Mouse (Mus musculus) hindbrain, embryonic 10.5 days (tissue): ENCODE measurements around the gene Syne4. TPM values are rescaled to one million over a fixed set of nuclear protein-coding genes. Genes with fewer than 3 reads are reported as not detected.

Source experiments
- DNase-seq: peaks from one replicate; pipeline ENCODE4 v3.0.0-alpha.2; 2017; ENCODE audit warnings: low spot score
- H3K27ac ChIP-seq: fragments of 300-500 bp; sonication (generic); 2 replicates; pipeline ENCODE4 v1.5.1; 2016; ENCODE audit warnings: mild to moderate bottlenecking, moderate library complexity
- H3K27me3 ChIP-seq: fragments of 300-500 bp; sonication (generic); 2 replicates; pipeline ENCODE4 v1.6.1; 2016; ENCODE audit warnings: mild to moderate bottlenecking; ENCODE audit not compliant: poor library complexity, insufficient read depth, severe bottlenecking
- H3K36me3 ChIP-seq: fragments of 300-500 bp; sonication (generic); 2 replicates; pipeline ENCODE4 v1.6.1; 2016; ENCODE audit warnings: mild to moderate bottlenecking, moderate library complexity
- H3K4me1 ChIP-seq: fragments of 300-500 bp; sonication (generic); replicated peaks from 2 replicates; pipeline ENCODE4 v1.6.1; 2016; ENCODE audit warnings: mild to moderate bottlenecking
- H3K4me3 ChIP-seq: fragments of 300-500 bp; sonication (generic); 2 replicates; pipeline ENCODE4 v1.5.1; 2016; ENCODE audit warnings: mild to moderate bottlenecking, moderate library complexity
- H3K9me3 ChIP-seq: fragments of 300-500 bp; sonication (generic); 2 replicates; pipeline ENCODE4 v1.6.1; 2016; ENCODE audit warnings: mild to moderate bottlenecking, moderate library complexity
- WGBS: fragments of 180-500 bp; shearing (Covaris S2); methylation state at CpG from one replicate; pipeline ENCODE4 v1.1.7; 2016; 5-methylcytosine and 5-hydroxymethylcytosine counted together
- polyA plus RNA-seq: library from polyadenylated mRNA; unstranded; fragments of >200 nt; fragmentation: Nextera tagmentation; extraction: Ambion mirVana; gene quantifications from 2 replicates; pipeline ENCODE4 v1.2.1, GENCODE M21; 2016

Gene Syne4
- polyA plus RNA-seq, 1 experiment from 2014 or later: 26.8 TPM

GRCm38 (mm10) chr7:30346635-30347379 lies 32.2 kb downstream of the Syne4 start:
- WGBS: 27% methylated on average over 21 of the region's 21 CpGs
- DNase-seq: peak; percentile 73
- H3K27me3 ChIP-seq: peaks cover 37% of the 10 kb centered on the region

GRCm38 (mm10) chr7:30347828-30348227 lies 33.2 kb downstream of the Syne4 start:
- peaks cover 6% of the 10 kb centered on the region; the same call in 1 of the 2 replicates for H3K4me1 ChIP-seq
- H3K27ac ChIP-seq: no peak overlapping the region
- H3K36me3 ChIP-seq: no peaks in the 10 kb centered on the region
- H3K27me3 ChIP-seq: peaks cover 37% of the 10 kb centered on the region
- H3K9me3 ChIP-seq: no peaks in the 10 kb centered on the region
- H3K4me3 ChIP-seq: peak overlapping the region; percentile 24
- peak; percentile 77 for DNase-seq
- WGBS: 2% methylated on average over 30 of the region's 30 CpGs

More at GRCm38 (mm10) chr7:30346635-30347379, 32.2 kb downstream of the Syne4 start:
- H3K4me3 ChIP-seq: no peak overlapping the region
- H3K36me3 ChIP-seq: no peaks in the 10 kb centered on the region
- H3K4me1 ChIP-seq: peaks cover 4% of the 10 kb centered on the region; the same call in 1 of the 2 replicates
- no peaks in the 10 kb centered on the region for H3K9me3 ChIP-seq
- no peak overlapping the region for H3K27ac ChIP-seq

GRCm38 (mm10) chr7:30353279-30353822 lies 38.7 kb downstream of the Syne4 start:
- no peak overlapping the region for H3K4me3 ChIP-seq
- H3K27ac ChIP-seq: no peak overlapping the region
- DNase-seq: peak; percentile 67
- peaks cover 18% of the 10 kb centered on the region; the same call in 1 of the 2 replicates for H3K4me1 ChIP-seq
- peaks cover 32% of the 10 kb centered on the region for H3K36me3 ChIP-seq
- 24% methylated on average over 6 of the region's 6 CpGs for WGBS
- H3K9me3 ChIP-seq: no peaks in the 10 kb centered on the region
- peaks cover 15% of the 10 kb centered on the region for H3K27me3 ChIP-seq

- no peak overlapping the region for H3K4me3 ChIP-seq
- H3K36me3 ChIP-seq: peaks cover 33% of the 10 kb centered on the region
- peaks cover 8% of the 10 kb centered on the region for H3K27me3 ChIP-seq
- no peak overlapping the region for H3K27ac ChIP-seq
- peaks cover 20% of the 10 kb centered on the region for H3K4me1 ChIP-seq
- WGBS: 72% methylated on average over 4 of the region's 4 CpGs
- no peaks in the 10 kb centered on the region for H3K9me3 ChIP-seq
- DNase-seq: no peak
These were observed 39.5 kb downstream of the Syne4 start for GRCm38 (mm10) chr7:30354059-30354458.

- DNase-seq: no peak
- Histone ChIP-seq H3K27me3 (no peaks in the 10 kb centered on the region), H3K4me3 (no peak overlapping the region), H3K9me3 (no peaks in the 10 kb centered on the region; the same call in 1 of the 2 replicates), H3K36me3 (peaks cover 51% of the 10 kb centered on the region), H3K27ac (no peak overlapping the region), H3K4me1 (peaks cover 61% of the 10 kb centered on the region)
- 76% methylated on average over 7 of the region's 7 CpGs for WGBS
These were observed 44.0 kb downstream of the Syne4 start for GRCm38 (mm10) chr7:30358378-30359186.

GRCm38 (mm10) chr7:30359276-30359865 lies 44.8 kb downstream of the Syne4 start:
- Histone ChIP-seq H3K27ac (no peak overlapping the region), H3K4me3 (no peak overlapping the region; the same call in 1 of the 2 replicates), H3K36me3 (peaks cover 51% of the 10 kb centered on the region), H3K9me3 (no peaks in the 10 kb centered on the region; the same call in 1 of the 2 replicates), H3K4me1 (peaks cover 56% of the 10 kb centered on the region), H3K27me3 (peaks cover 7% of the 10 kb centered on the region)
- 81% methylated on average over 31 of the region's 31 CpGs for WGBS
- DNase-seq: no peak

- H3K4me1 ChIP-seq: peaks cover 54% of the 10 kb centered on the region
- H3K27me3 ChIP-seq: peaks cover 14% of the 10 kb centered on the region
- H3K27ac ChIP-seq: no peak overlapping the region
- no peak for DNase-seq
- no peak overlapping the region for H3K4me3 ChIP-seq
- H3K9me3 ChIP-seq: no peaks in the 10 kb centered on the region; the same call in 1 of the 2 replicates
- H3K36me3 ChIP-seq: peaks cover 45% of the 10 kb centered on the region
- 94% methylated on average over 17 of the region's 17 CpGs for WGBS
These were observed 45.4 kb downstream of the Syne4 start for GRCm38 (mm10) chr7:30360028-30360427.

- peaks cover 28% of the 10 kb centered on the region for H3K27me3 ChIP-seq
- DNase-seq: peak; percentile 78
- 1% methylated on average over 51 of the region's 55 CpGs for WGBS
- H3K36me3 ChIP-seq: peaks cover 20% of the 10 kb centered on the region
- H3K4me1 ChIP-seq: peaks cover 54% of the 10 kb centered on the region
- no peaks in the 10 kb centered on the region; the same call in 1 of the 2 replicates for H3K9me3 ChIP-seq
- H3K4me3 ChIP-seq: peak within 1 kb of the TSS; percentile 89
- H3K27ac ChIP-seq: peak within 1 kb of the TSS; percentile 91
These were observed 48.2 kb downstream of the Syne4 start, which contains the start of gene Lrfn3 for GRCm38 (mm10) chr7:30362652-30363343. Gene Lrfn3 (minus strand): TSS chr7:30362772.

- 66% methylated on average over 6 of the region's 6 CpGs for WGBS
- Histone ChIP-seq H3K27ac (peak overlapping the region; percentile 91), H3K4me3 (peak overlapping the region; percentile 89), H3K9me3 (no peaks in the 10 kb centered on the region; the same call in 1 of the 2 replicates), H3K27me3 (peaks cover 28% of the 10 kb centered on the region), H3K4me1 (peaks cover 50% of the 10 kb centered on the region), H3K36me3 (peaks cover 20% of the 10 kb centered on the region)
- DNase-seq: no peak
These were observed 48.7 kb downstream of the Syne4 start for GRCm38 (mm10) chr7:30363344-30363738.

- Histone ChIP-seq H3K27me3 (peaks cover 28% of the 10 kb centered on the region), H3K4me1 (peaks cover 14% of the 10 kb centered on the region), H3K27ac (no peak overlapping the region), H3K9me3 (no peaks in the 10 kb centered on the region), H3K4me3 (no peak overlapping the region), H3K36me3 (no peaks in the 10 kb centered on the region)
- 72% methylated on average over 2 of the region's 2 CpGs for WGBS
- DNase-seq: no peak
These were observed 52.9 kb downstream of the Syne4 start for GRCm38 (mm10) chr7:30367466-30367865.
